Mouse (Mus musculus) stomach, embryonic 14.5 days (tissue): ENCODE results near the gene Ncapd3. TPM values are rescaled to one million over a fixed set of nuclear protein-coding genes. Genes with fewer than 3 reads are reported as not detected.

ENCODE experiments used
- ATAC-seq: fragments of 200-750 bp; cut with Nextera tagmentation; 2 replicates; pipeline ENCODE4 v1.8.0; 2017; ENCODE audit warnings: low read depth, moderate TSS enrichment; ENCODE audit not compliant: insufficient number of reproducible peaks, insufficient read depth, low FRiP score
- H3K27ac ChIP-seq: fragments of 300-500 bp; sonication (generic); 2 replicates; pipeline ENCODE4 v1.5.1; 2014; ENCODE audit warnings: mild to moderate bottlenecking, low read length, moderate library complexity, mixed read lengths
- H3K27me3 ChIP-seq: fragments of 300-500 bp; sonication (generic); 2 replicates; pipeline ENCODE4 v1.6.1; 2014; ENCODE audit warnings: low read length, control low read depth, mixed read lengths; ENCODE audit not compliant: control insufficient read depth, insufficient read depth
- H3K36me3 ChIP-seq: fragments of 300-500 bp; sonication (generic); 2 replicates; pipeline ENCODE4 v1.6.1; 2014; ENCODE audit warnings: mild to moderate bottlenecking, control low read depth, low read length, moderate library complexity, mixed read lengths; ENCODE audit not compliant: control insufficient read depth, insufficient read depth
- H3K4me1 ChIP-seq: fragments of 300-500 bp; sonication (generic); 2 replicates; pipeline ENCODE4 v1.6.1; 2014; ENCODE audit warnings: low read length, control low read depth, mixed read lengths; ENCODE audit not compliant: control insufficient read depth, insufficient read depth
- H3K4me2 ChIP-seq: fragments of 300-500 bp; sonication (generic); replicated peaks from 2 replicates; pipeline ENCODE4 v1.6.1; 2014; ENCODE audit warnings: low read depth, low read length, control low read depth
- H3K4me3 ChIP-seq: fragments of 300-500 bp; sonication (generic); 2 replicates; pipeline ENCODE4 v1.5.1; 2014; ENCODE audit warnings: low read depth, low read length, control low read depth
- H3K9ac ChIP-seq: fragments of 300-500 bp; sonication (generic); replicated peaks from 2 replicates; pipeline ENCODE4 v1.6.1; 2014; ENCODE audit warnings: low read depth, mild to moderate bottlenecking, control low read depth, low read length, moderate library complexity, mixed read lengths
- H3K9me3 ChIP-seq: fragments of 300-500 bp; sonication (generic); 2 replicates; pipeline ENCODE4 v1.6.1; 2016; ENCODE audit warnings: low read depth, low read length, control low read depth; ENCODE audit not compliant: control insufficient read depth
- WGBS: fragments of 180-500 bp; shearing (Covaris S2); extraction: QIAGEN DNeasy Blood & Tissue Kit; methylation state at CpG from one replicate; pipeline ENCODE4 v1.1.7; 2014; 5-methylcytosine and 5-hydroxymethylcytosine counted together
- polyA plus RNA-seq: library from polyadenylated mRNA; unstranded; fragments of >200 nt; fragmentation: Nextera tagmentation; extraction: Ambion mirVana; gene quantifications from 2 replicates; pipeline ENCODE4 v1.2.1, GENCODE M21; 2014

The Ncapd3 gene
- polyA plus RNA-seq, 1 experiment from 2014 or later: 33.7 TPM

- no peaks in the 10 kb centered on the region for H3K9me3 ChIP-seq
- no peak overlapping the region for H3K9ac ChIP-seq
- no peaks in the 10 kb centered on the region for H3K27me3 ChIP-seq
- H3K4me2 ChIP-seq: no peak overlapping the region
- no peak overlapping the region for H3K4me3 ChIP-seq
- H3K36me3 ChIP-seq: peaks cover 29% of the 10 kb centered on the region
- ATAC-seq: no peak
- H3K4me1 ChIP-seq: no peaks in the 10 kb centered on the region
- H3K27ac ChIP-seq: no peak overlapping the region
Observed at GRCm38 (mm10) chr9:27075812-27076211, 45.8 kb downstream of the Ncapd3 start.

- Histone ChIP-seq H3K9ac (no peak overlapping the region), H3K27me3 (no peaks in the 10 kb centered on the region), H3K27ac (no peak overlapping the region), H3K4me2 (no peak overlapping the region), H3K4me1 (no peaks in the 10 kb centered on the region), H3K36me3 (peaks cover 74% of the 10 kb centered on the region), H3K9me3 (no peaks in the 10 kb centered on the region), H3K4me3 (no peak overlapping the region)
- 87% methylated on average over 5 of the region's 5 CpGs for WGBS
- no peak for ATAC-seq
Observed at GRCm38 (mm10) chr9:27086256-27086655, 56.3 kb downstream of the Ncapd3 start.

- WGBS: 91% methylated on average over 3 of the region's 3 CpGs
- Histone ChIP-seq H3K4me2 (no peak overlapping the region), H3K9me3 (no peaks in the 10 kb centered on the region), H3K36me3 (peaks cover 72% of the 10 kb centered on the region), H3K27ac (no peak overlapping the region), H3K4me1 (no peaks in the 10 kb centered on the region), H3K4me3 (no peak overlapping the region), H3K9ac (no peak overlapping the region), H3K27me3 (no peaks in the 10 kb centered on the region)
- ATAC-seq: no peak
Observed at GRCm38 (mm10) chr9:27087402-27087801, 57.4 kb downstream of the Ncapd3 start.

- no peaks in the 10 kb centered on the region for H3K4me1 ChIP-seq
- no peaks in the 10 kb centered on the region for H3K9me3 ChIP-seq
- no peak overlapping the region for H3K27ac ChIP-seq
- no peak overlapping the region for H3K4me3 ChIP-seq
- H3K9ac ChIP-seq: no peak overlapping the region
- peaks cover 74% of the 10 kb centered on the region for H3K36me3 ChIP-seq
- no peaks in the 10 kb centered on the region for H3K27me3 ChIP-seq
- 95% methylated on average over 1 of the region's 1 CpGs for WGBS
- no peak for ATAC-seq
- H3K4me2 ChIP-seq: no peak overlapping the region
Observed at GRCm38 (mm10) chr9:27090134-27090533, 60.2 kb downstream of the Ncapd3 start.

- no peak overlapping the region for H3K27ac ChIP-seq
- ATAC-seq: no peak
- H3K4me2 ChIP-seq: no peak overlapping the region
- H3K9me3 ChIP-seq: no peaks in the 10 kb centered on the region
- 90% methylated on average over 13 of the region's 13 CpGs for WGBS
- H3K36me3 ChIP-seq: peaks cover 74% of the 10 kb centered on the region
- no peaks in the 10 kb centered on the region for H3K4me1 ChIP-seq
- no peaks in the 10 kb centered on the region for H3K27me3 ChIP-seq
- H3K4me3 ChIP-seq: no peak overlapping the region
- H3K9ac ChIP-seq: no peak overlapping the region
Observed at GRCm38 (mm10) chr9:27090801-27091775, 61.1 kb downstream of the Ncapd3 start.

GRCm38 (mm10) chr9:27092916-27093315, 62.9 kb downstream of the Ncapd3 start:
- WGBS: 93% methylated on average over 6 of the region's 6 CpGs
- Histone ChIP-seq H3K4me2 (no peak overlapping the region), H3K4me3 (no peak overlapping the region), H3K9me3 (no peaks in the 10 kb centered on the region), H3K4me1 (no peaks in the 10 kb centered on the region), H3K36me3 (peaks cover 72% of the 10 kb centered on the region), H3K27ac (no peak overlapping the region), H3K27me3 (no peaks in the 10 kb centered on the region), H3K9ac (no peak overlapping the region)
- ATAC-seq: no peak

GRCm38 (mm10) chr9:27098092-27098491, 68.1 kb downstream of the Ncapd3 start:
- ATAC-seq: no peak
- no peaks in the 10 kb centered on the region for H3K9me3 ChIP-seq
- H3K4me1 ChIP-seq: no peaks in the 10 kb centered on the region
- WGBS: 48% methylated on average over 4 of the region's 4 CpGs
- no peaks in the 10 kb centered on the region for H3K27me3 ChIP-seq
- H3K9ac ChIP-seq: no peak overlapping the region
- H3K4me3 ChIP-seq: no peak overlapping the region
- H3K36me3 ChIP-seq: peaks cover 53% of the 10 kb centered on the region
- H3K4me2 ChIP-seq: no peak overlapping the region
- no peak overlapping the region for H3K27ac ChIP-seq

- Histone ChIP-seq H3K9me3 (no peaks in the 10 kb centered on the region), H3K4me2 (no peak overlapping the region), H3K36me3 (peaks cover 49% of the 10 kb centered on the region), H3K9ac (no peak overlapping the region), H3K27me3 (no peaks in the 10 kb centered on the region), H3K4me1 (no peaks in the 10 kb centered on the region), H3K27ac (no peak overlapping the region), H3K4me3 (no peak overlapping the region)
- ATAC-seq: no peak
- WGBS: 89% methylated on average over 8 of the region's 8 CpGs
Observed at GRCm38 (mm10) chr9:27098557-27098956, 68.6 kb downstream of the Ncapd3 start.
